Mouse (Mus musculus) urinary bladder, postnatal 4 days (tissue): ENCODE measurements at regions not wholly inside any gene's neighbourhood (a gene's known extent, or its start where the extent isn't known, plus 50 kb on each side); places are given as distances from the start of the nearest gene placed in this dataset.

Experiments used
- DNase-seq, 2 experiments: peaks; one replicate each; pipeline ENCODE4 v3.0.0; 2021 to 2022; ENCODE audit warnings: low spot score in 2 of 2

DNA sequence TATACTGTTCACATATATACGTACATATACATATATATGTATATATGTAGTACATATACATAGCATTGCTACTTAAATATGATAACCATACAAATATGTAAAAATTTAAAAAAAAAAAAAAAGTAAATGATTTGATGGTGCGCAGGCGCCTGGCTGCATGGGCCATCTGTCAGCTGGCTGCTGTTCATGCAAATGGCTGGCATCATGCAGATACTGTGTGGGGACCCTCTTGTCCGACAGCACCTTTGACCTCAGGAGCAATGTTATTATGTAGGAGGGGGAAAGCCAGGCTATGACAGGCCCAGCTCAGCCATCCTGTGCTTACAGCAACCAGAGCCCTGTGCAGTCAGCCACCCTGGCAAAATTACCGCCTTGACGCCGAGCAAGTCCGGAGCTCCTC, 65.1 kb upstream of the Tnrc6c start:
- DNase-seq, result no peak

DNA sequence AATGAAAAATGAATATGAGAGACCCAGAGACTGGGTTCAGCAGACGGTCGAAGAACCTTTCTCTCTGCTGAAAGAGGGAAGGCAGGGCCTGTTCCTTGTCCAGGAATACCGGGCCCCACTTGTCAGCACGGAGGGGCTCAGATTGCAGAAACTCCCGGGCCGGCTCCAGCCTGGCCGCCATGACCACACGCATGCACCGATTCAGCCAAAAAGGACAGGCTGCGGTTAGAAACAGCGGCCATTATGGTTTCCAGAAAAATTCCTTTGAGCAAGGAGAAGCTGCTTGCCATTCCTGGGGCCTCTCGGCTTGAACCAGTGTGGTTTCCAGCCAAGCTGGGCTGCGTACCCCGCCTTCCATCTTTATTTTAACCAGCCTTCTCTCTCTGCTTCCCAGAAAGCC, 64.7 kb upstream of the Tnrc6c start:
- DNase-seq, result no peak

DNA sequence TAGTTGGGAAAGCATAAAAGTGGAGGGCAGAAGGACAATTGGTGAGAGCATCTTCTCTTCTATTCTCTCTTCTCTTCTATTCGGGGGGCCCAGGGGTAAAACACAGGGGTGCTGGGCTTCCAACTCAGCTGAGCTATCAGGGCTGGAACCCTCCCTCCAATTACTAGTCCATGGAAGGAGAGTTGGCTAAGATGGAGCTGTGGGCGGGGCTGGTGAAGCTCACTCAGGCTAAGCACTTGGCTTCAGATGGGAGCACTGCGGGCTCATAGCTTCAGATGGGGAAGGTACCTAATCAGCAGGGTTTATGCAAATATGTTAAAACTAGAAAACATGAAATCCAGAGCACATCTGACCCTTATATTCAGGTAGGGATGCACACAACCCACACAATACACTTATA, 61.5 kb upstream of the Tnrc6c start:
- no peak for DNase-seq

DNA sequence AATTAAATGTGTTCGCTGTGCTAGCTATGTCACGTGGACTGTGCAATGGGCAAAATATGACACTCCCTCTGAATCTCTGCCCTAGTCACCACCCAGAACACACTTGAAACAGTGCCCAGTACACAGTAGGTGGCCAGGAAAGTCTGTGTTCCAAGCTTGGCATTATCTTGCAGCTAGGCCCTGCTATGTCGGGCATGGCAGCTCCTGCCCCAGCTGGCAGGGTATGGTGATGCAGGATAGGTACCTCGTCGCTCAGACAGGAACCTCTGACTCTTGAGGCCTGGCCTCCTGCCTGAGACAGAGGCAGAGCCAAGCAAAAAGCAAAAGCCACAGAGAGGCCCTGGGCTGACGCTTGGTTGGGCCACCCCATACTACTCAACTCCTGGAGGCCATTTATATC, 57.9 kb upstream of the Tnrc6c start:
- DNase-seq, result no peak

DNA sequence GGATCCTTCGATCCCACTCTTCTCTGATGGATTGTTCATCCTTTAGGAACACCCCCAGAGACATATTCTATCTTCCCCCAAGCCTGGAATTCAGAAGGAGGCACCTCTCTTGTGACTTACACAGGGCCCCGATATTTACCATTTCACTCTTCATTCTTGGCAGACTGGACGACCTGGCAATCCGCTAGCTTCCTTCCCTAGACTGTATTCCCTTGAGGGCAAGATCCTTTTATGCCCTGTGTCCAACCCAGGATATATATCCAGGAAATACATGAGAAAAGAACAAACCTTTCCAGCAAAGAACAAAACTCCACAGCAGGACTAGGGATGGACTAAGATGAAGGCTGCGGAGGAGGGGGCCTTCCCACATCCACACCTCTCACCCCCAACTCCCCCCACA, 56.3 kb upstream of the Tnrc6c start:
- no peak for DNase-seq

DNA sequence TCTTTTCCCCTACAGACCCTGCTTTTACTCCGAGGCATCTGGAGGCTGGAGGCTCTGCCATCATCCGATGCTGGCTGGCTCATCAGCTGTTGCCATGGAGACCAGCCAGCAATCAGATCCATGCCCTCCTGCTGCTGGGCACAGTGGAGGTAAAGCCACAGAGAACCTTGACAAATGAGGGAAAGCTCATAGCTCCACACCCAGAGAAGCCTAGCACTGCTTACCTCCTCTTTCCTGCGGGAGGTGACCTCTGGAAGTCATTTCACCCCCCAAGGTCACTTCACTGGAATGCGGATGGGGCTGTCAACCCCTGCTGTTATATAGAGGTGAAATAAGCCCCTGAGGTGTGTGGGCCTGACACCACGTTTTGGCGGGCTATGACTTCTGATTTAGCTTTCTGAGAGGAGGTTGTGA, 55.9 kb upstream of the Tnrc6c start:
- DNase-seq, result no peak

DNA sequence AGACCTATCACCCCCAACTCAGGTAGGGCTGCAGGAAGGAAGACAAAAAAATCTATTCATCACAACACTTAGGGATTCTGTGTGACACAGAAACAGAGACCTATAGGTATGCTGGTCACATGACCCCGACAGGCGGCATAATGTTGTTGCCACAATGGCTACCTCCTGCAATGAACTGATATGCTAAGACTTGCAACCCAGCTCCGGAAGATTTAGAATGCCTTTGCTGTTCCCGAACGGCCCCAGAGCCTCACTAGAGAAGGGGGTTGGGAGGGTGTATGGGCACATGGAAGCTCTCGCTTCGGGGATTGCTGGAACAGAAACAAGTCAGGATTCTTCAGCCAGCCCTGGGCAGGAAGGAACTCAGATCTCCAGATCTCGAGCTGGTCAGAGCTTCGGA, 55.5 kb upstream of the Tnrc6c start:
- no peak for DNase-seq

DNA sequence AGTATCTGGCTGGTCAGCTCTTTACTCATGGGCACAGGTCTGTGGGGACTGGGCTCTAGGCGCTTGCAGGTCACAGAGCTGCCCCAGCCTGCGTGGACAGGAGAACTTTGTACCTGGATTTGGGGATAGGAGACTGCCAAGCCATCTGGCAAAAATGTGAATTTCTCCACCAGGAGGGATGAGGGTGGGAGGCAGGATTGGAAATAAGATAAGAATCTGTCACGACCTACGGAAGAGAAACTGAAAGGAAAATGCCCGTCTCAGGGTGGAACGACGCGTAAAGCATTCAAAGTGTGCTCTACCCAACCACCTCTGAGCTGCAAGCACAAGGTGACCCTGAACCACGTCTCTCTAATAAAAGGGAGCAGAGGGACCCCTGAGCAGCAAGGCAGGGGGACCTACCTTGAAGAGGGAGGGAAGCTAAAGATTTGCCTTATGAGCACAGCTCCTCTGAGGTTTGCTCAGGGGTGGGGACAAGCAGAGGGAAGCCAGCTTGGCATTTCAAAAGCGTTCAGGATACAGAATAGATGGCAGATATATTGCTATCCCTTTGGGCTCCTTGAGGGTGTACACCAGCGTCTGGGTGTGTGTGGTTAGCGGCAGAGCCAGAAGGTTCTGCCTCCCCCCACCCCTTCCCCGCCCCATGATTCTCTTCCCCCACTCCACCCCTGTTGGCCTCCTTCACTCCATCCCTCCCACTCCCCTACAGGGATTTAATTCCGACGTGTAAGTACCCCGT, 54.9 kb upstream of the Tnrc6c start:
- no peak for DNase-seq

DNA sequence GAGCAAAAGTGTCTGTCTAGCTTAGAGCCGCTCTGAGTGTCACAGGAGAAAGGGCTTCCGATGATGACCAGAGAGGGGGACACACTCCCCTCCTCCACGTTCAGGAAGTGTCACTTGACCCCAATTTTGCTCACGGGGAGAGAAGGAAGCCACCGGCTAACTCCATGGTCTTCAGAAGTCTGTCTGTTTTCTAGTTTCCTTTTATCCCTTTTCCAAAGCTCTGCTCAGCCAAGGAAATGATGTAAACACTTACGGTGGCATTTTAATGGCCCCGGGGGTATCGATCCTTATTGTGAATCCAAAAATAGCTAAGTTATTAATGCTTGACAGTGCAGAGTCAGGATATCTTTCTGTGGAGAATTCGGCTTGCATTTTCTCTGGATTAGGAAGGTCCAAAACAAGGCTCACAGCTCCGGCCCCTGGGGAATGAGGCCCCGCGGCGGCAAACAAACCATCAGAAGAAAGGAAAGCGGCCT, 54.3 kb upstream of the Tnrc6c start:
- no peak for DNase-seq

DNA sequence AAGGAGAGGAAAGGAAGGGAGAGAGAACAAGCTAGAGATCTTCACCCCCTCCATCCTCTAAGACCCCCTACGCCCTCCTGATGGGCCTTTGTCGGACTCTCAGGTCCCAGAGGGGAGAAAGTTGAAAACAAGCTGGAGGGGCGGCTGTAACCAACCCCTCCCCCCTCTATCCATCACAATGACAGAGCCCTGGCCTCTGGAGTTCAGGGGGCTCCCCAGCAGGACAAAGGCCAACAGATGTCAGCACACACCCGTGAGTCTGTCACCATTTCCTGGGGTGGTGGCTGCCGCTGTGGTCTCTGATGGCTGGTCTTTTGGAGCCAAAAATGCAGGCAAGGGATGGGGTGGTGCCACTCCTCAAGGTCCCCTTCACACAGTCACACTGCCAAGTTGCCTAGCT, 52.9 kb upstream of the Tnrc6c start:
- no peak for DNase-seq

DNA sequence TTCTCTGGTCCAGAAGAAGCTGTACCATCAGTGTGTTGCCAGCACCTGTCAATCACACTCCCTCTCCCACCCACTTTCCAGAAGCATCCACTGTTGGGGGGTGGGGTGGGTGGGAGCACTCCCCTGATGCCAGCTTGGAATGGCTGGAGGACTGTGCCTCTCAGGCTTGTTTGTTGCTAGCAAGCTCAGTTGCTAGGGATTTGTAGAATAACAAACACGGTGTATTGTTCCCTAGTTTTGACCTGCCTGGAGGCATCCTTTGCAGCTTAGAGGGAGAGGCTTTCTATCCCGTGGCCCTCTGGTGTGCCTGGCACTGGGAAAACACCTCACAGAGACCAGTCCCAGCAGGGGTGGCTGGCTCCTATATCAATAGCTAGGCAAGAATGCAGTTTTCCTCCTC, 50.1 kb upstream of the Tnrc6c start:
- DNase-seq, result no peak
